Mouse (Mus musculus): ENCODE results near the gene Eif3k.
A peak's percentile ranks its signal among the peaks of the same experiment; 100 is the strongest.
"Not testable (repeated sequence)": the region's sequence is repeated elsewhere in the genome, so short reads cannot be mapped to it uniquely, and the experiment has no call there.

Gene Eif3k

DNA sequence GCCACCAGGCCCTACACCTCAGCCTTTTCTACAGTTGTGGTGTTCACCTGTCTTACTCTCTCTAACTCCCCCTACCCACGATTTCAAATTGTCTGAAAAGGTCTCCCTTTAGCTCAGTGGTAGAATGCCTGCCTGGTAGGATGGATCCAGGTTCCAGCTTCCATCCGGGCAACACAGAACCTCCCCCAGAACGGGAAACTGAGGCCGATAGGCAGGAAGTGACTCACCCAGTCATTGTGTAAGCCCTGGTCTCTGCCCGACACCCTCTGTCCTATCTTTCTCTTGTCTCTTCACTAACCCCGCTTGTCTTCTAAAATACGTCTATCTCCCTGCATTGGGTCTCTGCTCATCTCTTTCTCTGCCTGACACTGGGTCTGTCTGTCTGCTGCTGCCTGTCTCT lies 3.5 kb upstream of the Eif3k start:
- DNase-seq (ENCODE audit: low read depth, low spot score) = no peak

DNA sequence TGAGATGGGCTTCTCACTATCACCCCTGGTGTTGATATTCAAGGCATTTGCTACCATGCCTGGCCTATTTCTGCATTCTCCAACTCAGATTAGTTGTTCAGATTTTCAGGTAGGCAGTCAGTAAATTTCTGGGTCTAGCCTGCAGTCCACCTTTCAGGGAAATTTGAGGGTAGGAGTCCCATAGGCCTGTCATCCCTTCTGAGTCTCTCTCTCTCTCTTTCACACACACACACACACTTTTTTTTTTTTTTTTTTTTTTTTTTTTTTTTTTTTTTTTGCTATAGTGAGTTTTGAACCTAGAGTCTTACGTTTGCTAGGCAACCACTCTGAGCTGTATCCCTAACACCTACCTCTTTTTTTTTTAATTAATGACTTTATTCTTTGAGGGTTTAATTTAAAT lies 2.8 kb upstream of the Eif3k start:
- no peak for DNase-seq (ENCODE audit: low read depth, low spot score)

DNA sequence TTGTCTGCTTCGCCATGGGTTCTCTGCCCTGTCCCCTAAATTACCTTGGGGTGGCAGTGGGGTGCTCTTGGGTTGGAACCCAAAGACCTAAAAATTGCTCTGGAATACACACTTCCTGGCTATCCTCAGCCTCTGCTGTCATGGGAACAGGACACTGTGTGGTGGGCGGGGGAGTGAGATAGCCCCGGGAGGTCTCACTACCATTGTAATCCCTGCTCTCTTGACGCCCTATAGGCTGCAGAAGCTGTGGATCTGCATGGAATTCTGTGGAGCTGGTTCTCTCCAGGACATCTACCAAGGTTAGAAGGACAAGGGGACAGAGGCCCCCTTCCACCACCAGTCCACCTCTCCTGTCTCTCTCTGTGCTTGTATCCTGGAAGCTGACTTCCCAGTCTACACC lies 2.2 kb upstream of the Eif3k start:
- DNase-seq (ENCODE audit: low read depth, low spot score) = no peak

DNA sequence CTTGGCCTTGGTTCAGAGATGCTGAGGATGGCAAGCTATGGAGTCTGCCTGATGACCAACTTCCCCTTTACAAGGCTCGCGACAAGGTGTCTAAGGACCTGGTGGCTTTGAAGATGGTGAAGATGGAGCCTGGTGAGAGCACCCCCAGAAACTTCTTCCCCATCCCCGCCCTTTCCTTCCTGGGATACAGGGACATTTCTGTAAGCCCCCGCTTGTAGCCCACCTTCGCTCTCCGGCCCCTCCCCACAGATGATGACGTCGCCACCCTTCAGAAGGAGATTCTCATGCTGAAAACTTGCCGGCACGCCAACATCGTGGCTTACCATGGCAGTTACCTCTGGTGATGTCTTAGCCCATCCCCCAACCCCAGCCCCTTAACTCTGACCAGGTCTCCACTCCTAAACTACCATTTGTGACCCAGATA lies 1.5 kb upstream of the Eif3k start:
- DNase-seq (ENCODE audit: low read depth, low spot score) = peak; percentile 59

DNA sequence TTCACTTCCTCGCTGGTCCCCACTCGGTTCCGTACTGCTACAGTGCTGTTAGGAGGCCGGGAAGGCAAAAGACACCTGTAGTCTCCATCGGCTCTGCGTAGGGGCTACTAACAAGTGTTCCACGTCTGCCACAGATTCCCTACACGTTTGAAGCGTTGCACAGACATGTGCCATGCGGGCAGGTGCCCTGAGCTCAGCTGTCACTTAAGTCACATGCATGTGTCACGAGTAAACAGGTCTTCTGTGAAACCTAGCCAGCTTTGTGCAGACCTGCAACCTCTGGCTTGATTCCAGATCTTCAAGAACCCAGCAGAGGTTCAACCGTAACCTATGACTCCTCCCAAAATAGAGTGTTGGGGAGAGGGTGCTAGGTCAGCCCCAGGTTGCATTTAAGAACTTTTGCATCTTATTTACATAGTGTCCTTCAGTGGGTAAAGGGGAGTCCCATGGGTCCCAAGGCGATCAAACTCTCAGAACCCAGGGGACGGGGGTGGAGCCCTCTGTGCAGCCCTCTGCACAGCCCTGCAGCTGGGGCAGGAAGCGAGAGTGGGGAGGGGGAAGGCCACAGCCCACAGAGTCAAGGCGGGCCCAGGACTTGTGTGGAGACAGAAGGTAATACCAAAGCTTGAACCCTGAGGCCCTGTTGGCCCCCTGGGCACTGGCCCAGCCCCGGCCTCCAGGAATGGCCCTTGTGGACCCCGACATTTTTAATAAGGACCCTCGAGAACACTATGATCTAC lies 780 bp upstream of the Eif3k start:
- peak; percentile 89 for DNase-seq (ENCODE audit: low read depth, low spot score)

DNA sequence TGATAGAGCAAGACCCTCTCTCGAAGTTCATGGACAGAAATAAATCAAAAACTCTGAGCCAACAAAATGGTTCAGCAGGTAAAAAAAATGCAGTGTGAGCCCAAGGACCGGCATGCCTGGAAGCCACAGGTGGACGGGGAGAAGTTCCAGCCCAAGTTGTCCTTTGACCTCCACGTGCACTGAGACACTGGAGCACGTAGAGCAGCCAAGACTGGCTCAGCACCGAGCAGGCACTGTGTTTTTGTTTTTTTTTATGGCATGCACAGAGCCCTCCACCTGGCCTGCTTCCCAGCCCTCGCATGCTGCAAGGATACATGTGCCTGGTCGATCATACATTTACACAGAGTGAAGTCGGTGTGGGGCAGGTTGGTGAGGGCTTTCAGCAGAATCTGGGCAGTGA lies 4.1 kb downstream of the Eif3k start:
- DNase-seq (ENCODE audit: low read depth, low spot score) = no peak

DNA sequence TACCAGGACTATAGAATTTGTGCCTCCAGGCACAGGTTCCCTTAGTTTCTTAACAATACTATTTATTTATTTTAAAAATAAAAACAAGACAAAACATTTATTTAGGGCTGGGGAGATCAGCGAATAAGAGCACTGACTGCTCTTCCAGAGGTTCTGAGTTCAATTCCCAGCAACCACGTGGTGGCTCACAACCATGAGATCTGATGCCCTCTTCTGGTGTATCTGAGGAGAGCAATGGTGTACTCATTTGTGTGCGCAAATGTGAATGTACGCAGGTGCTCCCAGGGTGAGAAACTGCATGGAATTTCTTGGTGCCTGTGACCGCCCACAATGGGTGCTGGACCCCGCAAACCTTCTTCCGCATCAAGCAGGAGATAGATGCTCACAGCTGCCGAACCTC lies 8.6 kb downstream of the Eif3k start:
- DNase-seq (ENCODE audit: low read depth, low spot score) = no peak

DNA sequence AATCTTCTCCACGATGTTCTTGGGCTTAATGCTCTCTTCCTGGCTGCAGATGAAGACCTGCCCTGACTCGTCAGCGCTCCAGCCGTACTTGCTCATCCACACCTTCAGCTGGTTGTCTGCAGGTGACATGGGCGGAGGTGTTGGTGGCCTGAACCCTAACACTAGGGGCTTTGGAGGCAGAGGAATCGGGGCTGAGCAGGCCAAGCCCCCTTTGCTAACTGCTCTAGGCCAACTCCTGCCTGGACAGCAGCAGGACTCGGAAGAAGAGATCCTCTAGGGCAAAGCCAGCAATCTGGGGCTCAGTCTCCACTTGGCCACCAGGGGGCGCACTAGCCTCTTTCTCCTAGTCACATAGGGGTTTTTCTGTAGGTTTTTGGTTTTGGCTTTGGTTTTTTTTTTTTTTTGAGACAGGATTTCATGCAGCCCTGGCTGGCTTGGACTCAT lies 9.1 kb downstream of the Eif3k start:
- DNase-seq (ENCODE audit: low read depth, low spot score) = peak; percentile 78

DNA sequence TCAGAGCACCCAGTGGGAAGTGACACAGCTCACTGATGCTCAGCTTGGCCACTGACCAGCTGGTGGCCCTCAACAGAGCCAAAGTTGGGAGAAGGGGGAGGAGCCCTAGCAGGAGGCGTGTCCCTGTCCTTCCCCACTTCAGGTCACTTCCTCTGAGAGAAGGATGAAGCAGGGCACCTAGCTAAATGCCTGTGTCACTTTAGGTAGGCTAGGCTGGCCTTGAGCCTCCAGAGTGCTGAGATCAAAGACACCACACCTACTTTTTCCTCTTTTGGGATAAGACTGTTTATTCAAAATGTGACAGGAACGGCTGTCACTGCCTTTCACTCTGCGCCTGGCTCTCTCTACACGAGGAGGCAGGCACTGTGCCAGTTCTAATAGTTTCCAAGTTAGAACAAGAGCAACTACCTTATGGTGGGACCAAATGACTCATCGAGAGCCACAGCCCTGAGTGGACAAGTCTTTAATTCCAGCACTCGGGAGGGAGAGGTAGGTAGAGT lies 9.8 kb downstream of the Eif3k start:
- DNase-seq (ENCODE audit: low read depth, low spot score) = no peak

DNA sequence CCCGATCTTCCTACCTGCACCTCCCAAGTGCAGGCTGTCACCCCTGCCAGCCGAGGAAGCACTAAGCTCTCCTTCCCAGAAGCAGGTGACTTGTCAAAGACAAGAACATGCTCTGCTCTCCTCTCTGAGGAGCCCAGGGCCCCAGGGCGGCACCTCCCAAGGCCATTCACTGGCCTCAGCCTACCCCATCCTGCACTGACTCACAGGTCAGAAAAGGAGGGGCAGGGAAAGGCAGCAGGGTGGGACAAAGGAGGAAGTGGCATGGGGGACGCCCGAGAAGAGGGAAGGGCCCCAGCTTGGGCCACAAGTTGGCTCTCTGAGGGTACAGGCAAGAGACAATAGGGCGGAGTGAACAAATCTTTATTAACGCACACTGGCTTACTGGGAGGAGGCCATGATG lies 10.6 kb downstream of the Eif3k start:
- DNase-seq (ENCODE audit: low read depth, low spot score) = no peak

DNA sequence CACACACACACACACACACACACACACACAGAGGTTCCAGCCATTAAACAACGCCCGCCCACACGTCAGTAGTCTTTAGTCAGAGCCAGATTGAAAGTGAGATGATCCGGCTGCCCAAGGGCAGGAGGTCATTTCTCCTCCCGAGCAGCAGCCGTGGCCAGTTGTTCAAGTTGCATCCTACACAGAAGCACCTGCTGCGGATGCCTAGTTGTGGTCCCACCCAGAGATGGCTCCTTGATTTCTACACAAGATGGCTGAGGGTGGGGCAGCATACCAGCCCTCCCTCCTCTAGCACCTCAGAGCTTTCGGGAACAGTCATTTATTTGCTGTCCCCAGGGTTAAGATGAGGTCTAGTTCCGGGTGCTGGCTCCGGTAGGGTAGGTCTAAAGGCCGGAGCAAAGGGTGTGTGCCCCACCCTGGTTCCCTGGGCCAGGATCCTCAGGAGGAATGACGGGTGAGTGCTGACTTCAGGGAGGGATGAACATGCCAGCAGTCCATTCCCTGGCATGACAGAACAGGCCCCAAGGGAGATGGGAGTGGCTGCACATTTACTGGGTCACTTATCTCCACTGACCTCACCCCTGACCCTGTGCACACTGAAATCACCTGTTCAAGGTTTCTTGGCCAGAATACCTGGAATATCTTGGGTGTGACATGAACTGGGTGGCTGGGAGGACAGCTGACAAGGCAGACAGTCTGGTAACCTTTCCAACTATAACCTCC lies 11.8 kb downstream of the Eif3k start:
- no peak for DNase-seq (ENCODE audit: low read depth, low spot score)

DNA sequence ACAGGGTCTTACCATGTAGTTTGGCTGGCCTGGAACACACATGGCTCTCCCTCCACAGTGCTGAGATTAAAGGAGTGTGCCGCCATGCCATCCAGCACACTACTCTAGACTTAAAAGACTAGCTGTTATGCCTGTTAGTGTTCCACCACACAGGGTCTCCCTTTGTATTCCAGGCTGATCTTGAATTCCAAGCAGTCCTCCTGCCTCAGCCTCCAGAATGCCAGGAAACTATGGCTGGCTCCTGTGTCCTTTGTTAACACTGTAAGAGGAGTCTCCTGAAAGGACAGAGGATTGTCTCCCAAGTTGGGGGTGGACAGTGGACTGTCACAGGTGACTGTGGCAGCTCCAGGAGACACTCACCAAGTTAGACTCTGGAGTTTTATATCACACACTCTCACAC lies 12.4 kb downstream of the Eif3k start:
- DNase-seq (ENCODE audit: low read depth, low spot score) = no peak

DNA sequence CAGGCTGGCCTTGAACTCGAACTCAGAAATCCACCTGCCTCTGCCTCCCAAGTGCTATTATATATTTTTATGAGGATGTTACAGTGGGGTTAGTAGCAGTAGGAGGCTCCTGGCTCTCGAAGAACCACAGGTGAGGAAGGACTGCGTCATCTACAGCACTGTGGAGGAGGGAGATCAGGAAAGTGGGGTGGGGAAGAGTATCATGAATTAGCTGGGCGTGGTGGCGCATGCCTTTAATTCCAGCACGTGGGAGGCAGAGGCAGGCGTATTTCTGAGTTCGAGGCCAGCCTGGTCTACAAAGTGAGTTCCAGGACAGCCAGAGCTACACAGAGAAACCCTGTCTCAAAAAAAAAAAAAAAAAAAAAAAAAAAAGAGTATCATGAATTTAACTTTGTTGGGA lies 13.5 kb downstream of the Eif3k start:
- not testable (repeated sequence) for DNase-seq (ENCODE audit: low read depth, low spot score)

DNA sequence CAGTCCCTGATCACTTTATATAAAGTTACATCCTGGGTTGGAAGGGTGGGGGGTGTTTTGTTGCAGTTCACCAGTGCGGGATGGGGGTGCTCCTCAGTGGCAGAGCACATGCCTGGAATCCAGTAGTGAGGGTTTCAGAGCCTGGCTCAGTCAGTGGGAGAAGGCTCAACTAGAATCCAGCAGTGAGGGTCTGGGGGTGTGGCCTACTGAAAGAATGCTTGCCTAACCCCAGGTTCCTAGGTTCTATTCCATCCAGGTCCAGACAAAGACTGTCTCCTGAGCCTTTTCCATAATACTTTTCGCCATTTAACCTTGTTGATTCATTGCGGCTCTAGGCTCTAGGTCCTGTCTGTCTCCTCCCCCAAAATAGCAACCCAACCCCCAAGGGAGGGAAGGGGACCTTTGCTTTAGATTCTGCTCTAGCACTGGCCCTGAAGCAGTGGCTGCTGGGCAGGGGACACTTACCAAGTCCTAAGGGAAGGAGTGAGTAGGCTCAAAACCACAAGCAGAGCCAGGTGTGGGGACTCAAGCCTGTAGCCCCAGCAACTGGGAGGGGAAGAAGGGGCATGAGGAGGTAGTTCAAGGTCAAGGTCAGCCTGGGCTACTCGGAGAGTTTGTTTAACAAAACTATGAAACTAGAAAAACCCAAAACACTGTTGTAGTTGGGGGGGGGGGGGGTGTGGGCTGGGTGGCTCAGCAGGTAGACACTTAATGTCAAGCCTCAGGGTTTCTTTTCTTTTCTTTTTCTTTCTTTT lies 14.7 kb downstream of the Eif3k start:
- DNase-seq (ENCODE audit: low read depth, low spot score) = no peak

DNA sequence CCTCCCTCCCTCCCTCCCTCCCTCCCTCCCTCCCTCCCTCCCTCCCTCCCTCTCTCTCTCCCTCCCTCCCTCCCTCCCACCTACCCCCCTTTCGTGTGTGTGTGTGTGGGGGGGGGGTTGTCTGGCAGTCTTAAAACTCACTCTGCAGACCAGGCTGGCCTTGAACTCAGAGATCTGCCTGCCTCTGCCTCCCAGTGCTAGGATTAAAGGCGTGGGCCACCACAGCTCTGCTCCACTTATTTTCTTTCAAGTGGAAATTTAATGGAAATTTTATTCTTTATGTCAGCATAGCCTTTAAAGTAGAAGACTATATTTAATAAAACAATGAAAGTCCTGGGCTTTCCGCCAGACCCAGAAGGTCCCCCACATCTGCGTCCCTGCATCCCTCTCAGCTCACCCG lies 15.5 kb downstream of the Eif3k start:
- DNase-seq (ENCODE audit: low read depth, low spot score) = no peak

DNA sequence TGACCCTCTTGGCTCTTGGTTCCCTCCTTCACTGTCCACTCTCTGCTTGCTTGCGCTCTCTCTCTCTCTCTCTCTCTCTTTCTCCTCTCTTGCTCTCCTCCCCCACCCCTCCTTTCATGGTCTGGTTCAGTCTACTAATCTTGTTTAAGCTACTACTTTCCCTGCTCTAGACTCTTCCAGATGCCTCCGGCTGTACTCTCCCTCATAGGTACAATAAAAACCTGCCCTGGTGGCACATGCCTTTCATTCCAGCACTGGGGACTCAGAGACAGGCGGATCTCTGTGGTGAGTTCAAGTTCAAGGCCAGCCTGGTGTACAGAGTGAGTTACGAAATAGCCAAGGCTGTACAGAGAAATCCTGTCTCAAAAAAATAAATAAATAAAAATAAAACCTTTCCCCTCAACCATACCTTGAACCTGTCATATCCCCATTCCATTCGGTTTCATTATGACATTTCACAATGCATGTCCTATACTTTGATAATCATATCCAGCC lies 16.3 kb downstream of the Eif3k start:
- DNase-seq (ENCODE audit: low read depth, low spot score) = no peak

DNA sequence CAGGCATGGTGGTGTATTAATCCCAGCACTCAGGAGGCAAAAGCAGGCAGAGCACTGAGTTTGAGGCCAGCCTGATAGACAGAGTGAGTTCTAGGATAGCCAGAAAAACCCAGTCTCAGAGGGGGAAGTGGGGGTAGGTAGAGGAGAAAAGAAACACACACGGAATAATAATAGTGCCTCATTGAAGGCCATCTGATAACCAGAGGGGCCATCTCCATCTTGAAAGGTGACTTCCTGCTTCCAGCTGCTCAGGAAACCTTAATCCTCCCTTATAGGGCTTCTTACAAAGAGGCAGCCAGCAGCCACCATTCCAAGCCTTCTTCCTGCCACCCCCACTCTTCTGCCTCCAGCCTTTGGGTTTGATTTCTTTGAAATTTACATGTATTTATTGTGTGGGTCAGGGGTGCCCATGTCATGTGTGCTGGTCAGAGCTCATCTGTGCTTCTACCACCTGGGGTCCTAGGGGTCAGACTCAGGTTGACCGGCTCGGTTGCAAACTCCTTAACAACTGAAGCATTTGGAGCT lies 18.2 kb downstream of the Eif3k start:
- no peak for DNase-seq (ENCODE audit: low read depth, low spot score)

DNA sequence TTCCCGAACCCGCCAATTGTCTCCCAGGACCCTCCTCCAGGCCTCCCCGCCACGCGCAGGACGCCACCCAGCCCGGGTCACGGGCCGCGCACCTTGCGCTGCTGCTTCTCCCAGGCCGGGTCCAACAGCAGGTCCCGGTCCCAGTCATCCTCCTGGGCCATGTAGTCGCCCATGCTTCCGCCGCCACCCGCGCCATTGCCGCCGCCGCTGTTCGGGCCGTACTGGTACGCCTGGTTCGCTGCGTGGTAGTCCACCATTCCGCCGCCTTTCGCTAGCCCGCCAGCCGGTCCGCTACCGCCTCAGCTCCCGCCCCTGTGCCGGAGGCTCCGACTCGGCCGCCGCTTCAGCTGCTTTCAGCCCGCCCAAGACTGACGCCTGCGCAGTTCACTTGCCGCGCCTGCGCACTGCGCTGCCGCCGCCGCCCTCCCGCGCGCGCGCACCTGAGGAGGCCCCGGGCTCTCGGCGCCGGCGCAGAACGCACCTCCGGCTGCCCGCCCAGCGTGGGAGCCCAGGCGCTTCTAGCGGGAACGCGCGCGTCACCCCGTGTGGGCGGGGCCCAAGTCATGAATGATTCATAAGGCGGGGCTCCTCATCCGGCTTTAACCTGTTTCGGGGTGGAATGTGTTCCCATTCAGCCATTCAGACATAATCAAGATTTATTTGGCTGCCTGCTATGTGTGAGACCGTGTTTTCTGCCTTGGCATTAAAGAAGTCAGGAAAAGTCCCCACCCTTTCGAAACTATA lies 19.6 kb downstream of the Eif3k start, which contains the start of gene Actn4:
Gene Actn4 (minus strand): TSS at position 414 of the 744 bp plus-strand sequence.
- DNase-seq (ENCODE audit: low read depth, low spot score) = peak; percentile 99

DNA sequence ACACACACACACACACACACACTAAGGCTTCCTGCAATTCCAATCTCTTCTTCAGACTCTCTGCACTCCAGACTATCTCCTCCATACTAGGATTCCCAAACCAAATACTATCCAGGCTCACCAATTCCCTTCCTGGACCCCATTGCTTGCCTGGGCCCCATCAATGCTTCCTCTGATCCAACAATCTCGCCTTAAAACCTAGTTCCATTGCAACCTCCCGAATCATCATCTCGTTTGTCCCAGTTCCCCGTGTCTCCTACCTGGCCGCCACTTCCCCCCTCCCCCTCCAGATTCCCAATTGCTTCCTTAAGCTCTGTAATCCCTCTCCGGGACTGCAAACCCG lies 20.1 kb downstream of the Eif3k start:
- DNase-seq (ENCODE audit: low read depth, low spot score) = no peak

DNA sequence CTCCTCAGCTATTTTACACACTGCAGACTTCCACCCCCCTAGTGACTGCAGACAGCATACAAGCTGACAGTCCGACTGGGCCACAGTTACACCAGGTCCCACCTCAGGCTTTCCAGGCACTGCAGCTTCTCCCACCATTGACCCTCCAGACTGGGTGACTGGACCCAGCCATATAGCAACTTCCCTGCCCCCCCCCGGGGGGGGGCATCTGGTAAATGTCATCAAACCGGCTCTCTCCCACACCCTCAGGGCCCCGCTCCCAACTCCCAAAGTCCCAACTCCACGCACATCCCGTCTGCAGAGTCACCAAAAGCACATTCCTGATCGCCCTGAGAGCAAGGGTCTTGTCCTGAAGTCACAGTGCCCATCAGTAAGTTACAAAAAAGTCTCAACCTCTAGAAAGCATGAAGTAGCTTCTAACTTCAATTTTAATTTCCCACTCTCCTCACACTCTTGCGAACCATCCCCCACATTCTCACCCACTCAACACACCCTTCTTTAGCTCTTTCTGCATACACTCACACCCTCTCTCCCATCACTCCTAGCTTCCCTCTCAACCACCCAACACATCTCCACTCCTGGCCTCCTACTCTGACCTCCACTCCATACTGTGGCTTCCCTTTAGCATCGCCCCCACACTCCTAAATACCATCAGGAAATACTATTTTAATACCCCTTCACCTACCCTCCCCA lies 21.2 kb downstream of the Eif3k start:
- DNase-seq (ENCODE audit: low read depth, low spot score) = no peak

Measured in CD4-positive helper T cell, adult 2 months (primary cell).